Mouse (Mus musculus): ENCODE data around the gene Pdzd2. TPM values are rescaled to one million over a fixed set of nuclear protein-coding genes. Genes with fewer than 3 reads are reported as not detected.

Pdzd2 gene
- 15.9 to 27.3 TPM (median 16.6 TPM) in 4 replicates for total RNA-seq (2023)

GRCm38 (mm10) chr15:12739277-12740247, at the start of gene Pdzd2:
Gene Pdzd2, minus strand, starts transcription at chr15:12739924.

GRCm38 (mm10) chr15:12321788-12322621, 417.7 kb downstream of the Pdzd2 start, which contains the start of gene 1810049J17Rik:
Gene 1810049J17Rik, minus strand, starts transcription at chr15:12321899.

GRCm38 (mm10) chr15:12321091-12321787, 418.5 kb downstream of the Pdzd2 start, which contains the start of gene Golph3:
Gene Golph3, plus strand, starts transcription at chr15:12321450.

Other genes with a start within 250 kb of the Pdzd2 start
- gene 6030458C11Rik, start 84.7 kb upstream of the Pdzd2 start, total RNA-seq (2023): 8.7 to 12.5 TPM (median 9.5 TPM) in 4 replicates
- gene Drosha, start 84.9 kb upstream of the Pdzd2 start, total RNA-seq (2023): 20.7 to 25.4 TPM (median 23.0 TPM) in 4 replicates

Measured in B cell, adult 62 days (primary cell).